Mouse (Mus musculus) stomach, embryonic 14.5 days (tissue): ENCODE measurements around the gene Sp100. TPM values are rescaled to one million over a fixed set of nuclear protein-coding genes. Genes with fewer than 3 reads are reported as not detected.
"Not testable (repeated sequence)": the region's sequence is repeated elsewhere in the genome, so short reads cannot be mapped to it uniquely, and the experiment has no call there.

ENCODE experiments used
- ATAC-seq: fragments of 200-750 bp; cut with Nextera tagmentation; 2 replicates; pipeline ENCODE4 v1.8.0; 2017; ENCODE audit warnings: low read depth, moderate TSS enrichment; ENCODE audit not compliant: insufficient number of reproducible peaks, insufficient read depth, low FRiP score
- H3K27ac ChIP-seq: fragments of 300-500 bp; sonication (generic); 2 replicates; pipeline ENCODE4 v1.5.1; 2014; ENCODE audit warnings: mild to moderate bottlenecking, low read length, moderate library complexity, mixed read lengths
- H3K27me3 ChIP-seq: fragments of 300-500 bp; sonication (generic); 2 replicates; pipeline ENCODE4 v1.6.1; 2014; ENCODE audit warnings: low read length, control low read depth, mixed read lengths; ENCODE audit not compliant: control insufficient read depth, insufficient read depth
- H3K36me3 ChIP-seq: fragments of 300-500 bp; sonication (generic); 2 replicates; pipeline ENCODE4 v1.6.1; 2014; ENCODE audit warnings: mild to moderate bottlenecking, control low read depth, low read length, moderate library complexity, mixed read lengths; ENCODE audit not compliant: control insufficient read depth, insufficient read depth
- H3K4me1 ChIP-seq: fragments of 300-500 bp; sonication (generic); 2 replicates; pipeline ENCODE4 v1.6.1; 2014; ENCODE audit warnings: low read length, control low read depth, mixed read lengths; ENCODE audit not compliant: control insufficient read depth, insufficient read depth
- H3K4me2 ChIP-seq: fragments of 300-500 bp; sonication (generic); replicated peaks from 2 replicates; pipeline ENCODE4 v1.6.1; 2014; ENCODE audit warnings: low read depth, low read length, control low read depth
- H3K4me3 ChIP-seq: fragments of 300-500 bp; sonication (generic); 2 replicates; pipeline ENCODE4 v1.5.1; 2014; ENCODE audit warnings: low read depth, low read length, control low read depth
- H3K9ac ChIP-seq: fragments of 300-500 bp; sonication (generic); replicated peaks from 2 replicates; pipeline ENCODE4 v1.6.1; 2014; ENCODE audit warnings: low read depth, mild to moderate bottlenecking, control low read depth, low read length, moderate library complexity, mixed read lengths
- H3K9me3 ChIP-seq: fragments of 300-500 bp; sonication (generic); 2 replicates; pipeline ENCODE4 v1.6.1; 2016; ENCODE audit warnings: low read depth, low read length, control low read depth; ENCODE audit not compliant: control insufficient read depth
- WGBS: fragments of 180-500 bp; shearing (Covaris S2); extraction: QIAGEN DNeasy Blood & Tissue Kit; methylation state at CpG from one replicate; pipeline ENCODE4 v1.1.7; 2014; 5-methylcytosine and 5-hydroxymethylcytosine counted together
- polyA plus RNA-seq: library from polyadenylated mRNA; unstranded; fragments of >200 nt; fragmentation: Nextera tagmentation; extraction: Ambion mirVana; gene quantifications from 2 replicates; pipeline ENCODE4 v1.2.1, GENCODE M21; 2014

Sp100 gene
- 1.6 and 2.1 TPM in 2 replicates for polyA plus RNA-seq

DNA sequence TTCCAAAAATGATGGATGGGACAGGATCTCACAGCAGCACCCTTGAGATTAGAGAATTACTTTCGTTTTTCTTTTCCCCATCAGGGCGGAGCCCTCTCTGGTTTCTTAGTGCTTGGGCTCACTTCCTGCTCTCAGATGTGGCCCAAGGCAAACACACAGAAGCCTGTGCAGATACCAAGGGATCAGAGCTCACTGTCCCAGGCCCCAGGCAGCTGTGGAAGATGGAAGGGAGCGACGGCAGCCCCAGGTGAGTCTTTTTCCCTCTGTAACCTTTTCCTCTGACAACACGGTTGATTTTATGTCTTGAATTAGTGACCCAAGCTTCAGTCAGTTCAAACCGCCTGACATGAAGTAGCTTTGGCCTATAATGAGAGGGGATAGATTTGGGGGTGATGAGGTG is at the start of gene Sp100:
Gene Sp100, plus strand, starts transcription at position 108 of the 400 bp plus-strand sequence.
- H3K9me3 ChIP-seq, H3K4me1 ChIP-seq, H3K36me3 ChIP-seq, H3K27me3 ChIP-seq, H3K4me3 ChIP-seq, H3K4me2 ChIP-seq, H3K27ac ChIP-seq, H3K9ac ChIP-seq, ATAC-seq: not testable (repeated sequence)
- 53% methylated on average over 6 of the region's 6 CpGs for WGBS

DNA sequence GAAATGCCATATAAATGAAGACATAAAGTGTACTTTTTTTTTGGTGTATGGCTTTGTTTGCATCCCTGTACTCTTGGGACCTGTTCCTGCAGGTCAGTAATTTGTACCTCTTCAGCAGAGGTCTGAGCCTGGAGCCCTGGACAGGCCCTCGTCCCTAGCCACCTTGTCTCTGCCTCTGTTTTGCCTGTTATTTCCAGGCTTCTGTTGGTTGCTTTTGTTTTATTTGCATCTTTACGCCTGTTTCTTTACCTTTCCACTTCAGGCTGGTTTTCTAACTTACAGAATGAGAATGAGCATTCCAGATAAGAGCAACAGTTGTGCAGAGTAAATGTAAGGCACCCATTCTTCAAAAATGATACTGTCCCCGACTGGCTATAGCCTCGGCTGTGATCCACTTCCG is 49.7 kb upstream of the Sp100 start, which contains the start of gene Sp140:
Gene Sp140, plus strand, starts transcription at position 301 of the 400 bp plus-strand sequence.
- not testable (repeated sequence) for H3K9ac ChIP-seq, H3K27ac ChIP-seq, H3K27me3 ChIP-seq, H3K9me3 ChIP-seq, H3K36me3 ChIP-seq, ATAC-seq, H3K4me3 ChIP-seq, H3K4me2 ChIP-seq, H3K4me1 ChIP-seq
- WGBS: no CpG with 5 or more reads among the region's 5 CpGs

DNA sequence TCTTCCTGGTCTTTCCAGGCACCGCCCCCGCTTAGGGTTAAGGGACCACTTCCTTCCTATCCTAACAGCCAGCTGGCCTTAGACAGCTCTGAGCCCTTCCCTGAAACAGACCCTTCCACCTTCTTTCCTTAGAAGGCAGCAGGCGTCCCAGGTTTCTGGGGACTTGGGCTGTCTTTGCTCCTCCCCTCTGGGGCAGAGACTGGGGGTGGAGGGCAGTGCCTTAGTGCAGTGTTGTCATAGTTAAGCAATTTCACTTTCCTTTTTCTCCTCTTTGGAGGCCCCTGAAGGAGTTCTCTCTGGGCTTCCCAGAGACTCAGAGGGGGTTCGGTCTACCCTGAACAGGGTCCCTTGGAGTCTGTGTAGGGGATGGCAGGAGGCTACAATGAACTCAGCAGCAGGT is 49.0 kb upstream of the Sp100 start:
- H3K4me3 ChIP-seq, H3K4me2 ChIP-seq, H3K9me3 ChIP-seq, H3K36me3 ChIP-seq, H3K9ac ChIP-seq, ATAC-seq, H3K4me1 ChIP-seq, H3K27ac ChIP-seq, H3K27me3 ChIP-seq: not testable (repeated sequence)
- 57% methylated on average over 4 of the region's 4 CpGs for WGBS

- not testable (repeated sequence) for H3K27me3 ChIP-seq, H3K4me3 ChIP-seq, H3K4me2 ChIP-seq, H3K9me3 ChIP-seq, H3K36me3 ChIP-seq, ATAC-seq, H3K27ac ChIP-seq, H3K9ac ChIP-seq, H3K4me1 ChIP-seq
- no CpG with 5 or more reads among the region's 1 CpGs for WGBS
Measured at GRCm38 (mm10) chr1:85604341-85604740, 45.4 kb upstream of the Sp100 start.

DNA sequence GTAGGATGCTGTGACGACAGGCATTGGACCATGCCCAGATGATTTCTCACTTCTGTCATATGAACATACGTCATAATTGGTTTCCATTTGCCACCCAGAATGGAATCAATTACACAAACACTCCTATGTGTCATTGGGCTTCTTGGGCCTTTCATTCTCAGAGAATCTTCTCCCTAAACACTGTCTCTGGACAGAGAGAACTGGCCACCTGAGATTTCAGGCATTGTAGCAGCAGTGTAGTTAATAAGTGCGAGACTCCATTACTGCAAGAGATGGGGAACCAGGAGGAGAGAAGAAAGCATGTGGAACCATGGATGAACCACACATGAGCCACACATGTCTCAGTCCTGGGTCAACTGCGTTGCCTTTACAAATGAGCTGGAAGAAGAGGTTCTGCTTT is 41.4 kb upstream of the Sp100 start:
- 85% methylated on average over 3 of the region's 4 CpGs for WGBS
- H3K27ac ChIP-seq, H3K9ac ChIP-seq, H3K36me3 ChIP-seq, H3K9me3 ChIP-seq, H3K4me3 ChIP-seq, H3K4me1 ChIP-seq, H3K27me3 ChIP-seq, H3K4me2 ChIP-seq, ATAC-seq: not testable (repeated sequence)

DNA sequence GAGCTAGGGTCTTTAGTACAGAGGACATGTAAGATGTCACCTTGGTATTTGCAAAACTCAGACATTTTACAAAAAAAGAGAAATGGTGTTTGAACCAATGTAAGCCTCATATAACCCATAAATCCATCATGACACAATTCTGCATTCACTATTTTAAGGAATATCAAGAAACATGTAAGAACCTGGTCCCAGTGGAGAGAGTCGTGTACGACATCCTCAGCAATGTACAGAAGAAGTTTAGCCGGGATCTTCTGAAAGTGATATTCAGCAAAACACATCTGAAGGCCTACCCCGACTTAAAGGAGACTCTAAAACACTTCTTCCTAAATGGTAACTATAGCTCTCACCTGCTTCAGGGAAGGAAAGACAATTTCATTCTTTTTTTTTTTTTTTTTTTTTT is 39.2 kb upstream of the Sp100 start:
- not testable (repeated sequence) for H3K9me3 ChIP-seq, H3K4me3 ChIP-seq, H3K36me3 ChIP-seq, H3K4me1 ChIP-seq, ATAC-seq, H3K27ac ChIP-seq, H3K27me3 ChIP-seq, H3K4me2 ChIP-seq, H3K9ac ChIP-seq
- no CpG with 5 or more reads among the region's 4 CpGs for WGBS

GRCm38 (mm10) chr1:85615096-85615495 is 34.7 kb upstream of the Sp100 start:
- H3K9ac ChIP-seq, H3K36me3 ChIP-seq, H3K4me1 ChIP-seq, H3K4me3 ChIP-seq, H3K9me3 ChIP-seq, H3K4me2 ChIP-seq, ATAC-seq, H3K27me3 ChIP-seq, H3K27ac ChIP-seq: not testable (repeated sequence)
- WGBS: 88% methylated on average over 3 of the region's 3 CpGs

- H3K9me3 ChIP-seq, H3K27me3 ChIP-seq, H3K4me3 ChIP-seq, H3K27ac ChIP-seq, H3K4me1 ChIP-seq, ATAC-seq, H3K36me3 ChIP-seq, H3K9ac ChIP-seq, H3K4me2 ChIP-seq: not testable (repeated sequence)
- WGBS: 66% methylated on average over 3 of the region's 3 CpGs
Measured at GRCm38 (mm10) chr1:85615819-85616218, 34.0 kb upstream of the Sp100 start.

- H3K4me1 ChIP-seq, H3K27ac ChIP-seq, H3K27me3 ChIP-seq, H3K4me3 ChIP-seq, H3K4me2 ChIP-seq, H3K9me3 ChIP-seq, ATAC-seq, H3K36me3 ChIP-seq, H3K9ac ChIP-seq: not testable (repeated sequence)
- WGBS: 69% methylated on average over 4 of the region's 5 CpGs
Measured at GRCm38 (mm10) chr1:85617161-85617560, 32.6 kb upstream of the Sp100 start.
